Mouse (Mus musculus): ENCODE results near the gene Aipl1.
"Not testable (repeated sequence)": the region's sequence is repeated elsewhere in the genome, so short reads cannot be mapped to it uniquely, and the experiment has no call there.

Aipl1 gene

GRCm38 (mm10) chr11:72014674-72015073 lies 22.6 kb downstream of the Aipl1 start:
- DNase-seq, result no peak

- DNase-seq, result no peak
Measured at GRCm38 (mm10) chr11:72011955-72012354, 25.4 kb downstream of the Aipl1 start.

GRCm38 (mm10) chr11:72010940-72011722 lies 26.2 kb downstream of the Aipl1 start:
- no peak for DNase-seq

GRCm38 (mm10) chr11:72010367-72010766 lies 26.9 kb downstream of the Aipl1 start:
- no peak for DNase-seq

- no peak for DNase-seq
Measured at GRCm38 (mm10) chr11:72005547-72005946, 31.8 kb downstream of the Aipl1 start.

GRCm38 (mm10) chr11:72003171-72003570 lies 34.1 kb downstream of the Aipl1 start:
- DNase-seq, result no peak

GRCm38 (mm10) chr11:72002138-72002853 lies 35.0 kb downstream of the Aipl1 start:
- DNase-seq, result peak; percentile 34

GRCm38 (mm10) chr11:72000194-72000593 lies 37.1 kb downstream of the Aipl1 start:
- no peak for DNase-seq

GRCm38 (mm10) chr11:71996805-71997204 lies 40.5 kb downstream of the Aipl1 start:
- no peak for DNase-seq

GRCm38 (mm10) chr11:71995968-71996511 lies 41.3 kb downstream of the Aipl1 start:
- DNase-seq, result peak; percentile 71

- no peak for DNase-seq
Measured at GRCm38 (mm10) chr11:71992438-71992837, 44.9 kb downstream of the Aipl1 start.

- DNase-seq, result peak; percentile 61
Measured at GRCm38 (mm10) chr11:71991541-71991940, 45.8 kb downstream of the Aipl1 start.

GRCm38 (mm10) chr11:71989407-71989806 lies 47.9 kb downstream of the Aipl1 start:
- not testable (repeated sequence) for DNase-seq

GRCm38 (mm10) chr11:71987159-71988150 lies 49.9 kb downstream of the Aipl1 start:
- DNase-seq, result no peak

- DNase-seq, result no peak
Measured at GRCm38 (mm10) chr11:71985783-71986182, 51.5 kb downstream of the Aipl1 start.

GRCm38 (mm10) chr11:71985101-71985711 lies 52.1 kb downstream of the Aipl1 start:
- DNase-seq, result no peak

- DNase-seq, result no peak
Measured at GRCm38 (mm10) chr11:71984093-71984492, 53.2 kb downstream of the Aipl1 start.

Measured in kidney, postnatal 10 days (tissue).